Mouse (Mus musculus): ENCODE data around the gene Gpm6b. TPM values are rescaled to one million over a fixed set of nuclear protein-coding genes. Genes with fewer than 3 reads are reported as not detected.

Gene Gpm6b
- total RNA-seq, 2 experiments from 2014 or later = 2.9 to 3.3 TPM

- Histone ChIP-seq H3K4me3 (no peak overlapping the region), H3K27ac (no peak overlapping the region)
- no peak for DNase-seq
- TF ChIP-seq CTCF (IDR thresholded peaks at IDR 0.05) = no peak
- intact Hi-C loops (cut with DNase I) = no loop called here
These were observed 109.4 kb downstream of the Gpm6b start for GRCm38 (mm10) chrX:166348086-166348485.

GRCm38 (mm10) chrX:166348634-166349033, 109.9 kb downstream of the Gpm6b start:
- H3K4me3 ChIP-seq = no peak overlapping the region
- DNase-seq = no peak
- TF ChIP-seq CTCF (IDR thresholded peaks at IDR 0.05) = no peak
- intact Hi-C loops (cut with DNase I) = no loop called here
- H3K27ac ChIP-seq = no peak overlapping the region

- H3K4me3 ChIP-seq = no peak overlapping the region
- intact Hi-C loops (cut with DNase I) = loop anchor here (2.0 to 10.0 kb wide), 2 partner anchors 183 to 303 kb away; no protein-coding TSS in a partner anchor
- peak; percentile 70 for TF ChIP-seq CTCF (IDR thresholded peaks at IDR 0.05)
- H3K27ac ChIP-seq = no peak overlapping the region
- peak; percentile 57 for DNase-seq
These were observed 113.1 kb downstream of the Gpm6b start for GRCm38 (mm10) chrX:166351790-166352189.

GRCm38 (mm10) chrX:166353412-166353811, 114.7 kb downstream of the Gpm6b start:
- intact Hi-C loops (cut with DNase I) = loop anchor here (10.0 kb wide), 1 partner anchor 301 kb away; no protein-coding TSS in a partner anchor
- Histone ChIP-seq H3K4me3 (no peak overlapping the region), H3K27ac (no peak overlapping the region)
- DNase-seq = no peak
- TF ChIP-seq CTCF (IDR thresholded peaks at IDR 0.05) = no peak

- Histone ChIP-seq H3K4me3 (no peak overlapping the region), H3K27ac (no peak overlapping the region)
- DNase-seq = no peak
- TF ChIP-seq CTCF (IDR thresholded peaks at IDR 0.05) = no peak
- intact Hi-C loops (cut with DNase I) = loop anchor here (10.0 kb wide), 1 partner anchor 300 kb away; no protein-coding TSS in a partner anchor
These were observed 116.2 kb downstream of the Gpm6b start for GRCm38 (mm10) chrX:166354913-166355312.

GRCm38 (mm10) chrX:166356276-166356675, 117.6 kb downstream of the Gpm6b start:
- TF ChIP-seq CTCF (IDR thresholded peaks at IDR 0.05) = no peak
- DNase-seq = no peak
- no peak overlapping the region for H3K4me3 ChIP-seq
- intact Hi-C loops (cut with DNase I) = loop anchor here (10.0 kb wide), 1 partner anchor 299 kb away; no protein-coding TSS in a partner anchor
- H3K27ac ChIP-seq = no peak overlapping the region

- H3K4me3 ChIP-seq = no peak overlapping the region
- no peak for DNase-seq
- no peak for TF ChIP-seq CTCF (IDR thresholded peaks at IDR 0.05)
- H3K27ac ChIP-seq = no peak overlapping the region
- intact Hi-C loops (cut with DNase I) = loop anchor here (10.0 kb wide), 1 partner anchor 296 kb away; no protein-coding TSS in a partner anchor
These were observed 120.2 kb downstream of the Gpm6b start for GRCm38 (mm10) chrX:166358955-166359354.

- no peak for TF ChIP-seq CTCF (IDR thresholded peaks at IDR 0.05)
- intact Hi-C loops (cut with DNase I) = loop anchor here (10.0 kb wide), 1 partner anchor 295 kb away; no protein-coding TSS in a partner anchor
- no peak overlapping the region for H3K27ac ChIP-seq
- no peak for DNase-seq
- H3K4me3 ChIP-seq = no peak overlapping the region
These were observed 121.3 kb downstream of the Gpm6b start for GRCm38 (mm10) chrX:166359927-166360440.

- intact Hi-C loops (cut with DNase I) = no loop called here
- Histone ChIP-seq H3K4me3 (no peak overlapping the region), H3K27ac (no peak overlapping the region)
- no peak for TF ChIP-seq CTCF (IDR thresholded peaks at IDR 0.05)
- no peak for DNase-seq
These were observed 121.7 kb downstream of the Gpm6b start for GRCm38 (mm10) chrX:166360455-166360854.

GRCm38 (mm10) chrX:166365458-166366213, 126.9 kb downstream of the Gpm6b start:
- no peak overlapping the region for H3K4me3 ChIP-seq
- TF ChIP-seq CTCF (IDR thresholded peaks at IDR 0.05) = no peak
- DNase-seq = no peak
- H3K27ac ChIP-seq = no peak overlapping the region
- intact Hi-C loops (cut with DNase I) = no loop called here

GRCm38 (mm10) chrX:166376681-166377328, 138.1 kb downstream of the Gpm6b start:
- H3K27ac ChIP-seq = no peak overlapping the region
- DNase-seq = no peak
- H3K4me3 ChIP-seq = no peak overlapping the region
- no peak for TF ChIP-seq CTCF (IDR thresholded peaks at IDR 0.05)
- intact Hi-C loops (cut with DNase I) = no loop called here

- DNase-seq = no peak
- H3K27ac ChIP-seq = no peak overlapping the region
- peak; percentile 54 for TF ChIP-seq CTCF (IDR thresholded peaks at IDR 0.05)
- no peak overlapping the region for H3K4me3 ChIP-seq
- intact Hi-C loops (cut with DNase I) = no loop called here
These were observed 139.9 kb downstream of the Gpm6b start for GRCm38 (mm10) chrX:166378652-166379051.

- intact Hi-C loops (cut with DNase I) = no loop called here
- DNase-seq = no peak
- H3K4me3 ChIP-seq = no peak overlapping the region
- no peak for TF ChIP-seq CTCF (IDR thresholded peaks at IDR 0.05)
- peak overlapping the region; percentile 81; the same call in 1 of the 2 replicates for H3K27ac ChIP-seq
These were observed 144.9 kb downstream of the Gpm6b start for GRCm38 (mm10) chrX:166383606-166384005.

All from gastrocnemius, adult 2 months (tissue).